Mouse (Mus musculus): ENCODE results near the gene Tmem102.

GRCm38 (mm10) chr11:69766872-69767624 is 38.4 kb downstream of the Tmem102 start:
- TF ChIP-seq POLR2A (IDR thresholded peaks at IDR 0.05; ENCODE audit: insufficient read length, low read depth), result no peak
- TF ChIP-seq MYOG (IDR thresholded peaks at IDR 0.05; ENCODE audit: control insufficient read depth in 1 of 3, insufficient read depth in 1 of 3, insufficient read length in 2 of 3, low read depth in 2 of 3), result no peak
- no peak for TF ChIP-seq MAX (IDR thresholded peaks at IDR 0.05; ENCODE audit: low read depth)
- TF ChIP-seq MYOD1 (IDR thresholded peaks at IDR 0.05; ENCODE audit: control insufficient read depth in 1 of 3, insufficient read length in 2 of 3, low read depth in 2 of 3), result no peak
- TF ChIP-seq E2F4 (IDR thresholded peaks at IDR 0.05; ENCODE audit: insufficient read depth), result no peak
- TF ChIP-seq POLR2AphosphoS2 (IDR thresholded peaks at IDR 0.05; ENCODE audit: insufficient read length, low read depth), result no peak
- TF ChIP-seq USF1 (IDR thresholded peaks at IDR 0.05; ENCODE audit: low read depth), result no peak
- TF ChIP-seq TCF12 (IDR thresholded peaks at IDR 0.05; ENCODE audit: insufficient read depth, poor library complexity, severe bottlenecking), result no peak
- TF ChIP-seq CEBPB (IDR thresholded peaks at IDR 0.05; ENCODE audit: insufficient read depth, poor library complexity, severe bottlenecking), result no peak

Measured in myocyte (in vitro differentiated cells).